Mouse (Mus musculus) spleen, adult 18-20 months (tissue): ENCODE data around the gene Mrpl53.

Experiments used
- DNase-seq, 2 experiments: peaks; one replicate each; pipeline ENCODE4 v3.0.0; 2022; ENCODE audit warnings: mixed read lengths in 2 of 2

The Mrpl53 gene

DNA sequence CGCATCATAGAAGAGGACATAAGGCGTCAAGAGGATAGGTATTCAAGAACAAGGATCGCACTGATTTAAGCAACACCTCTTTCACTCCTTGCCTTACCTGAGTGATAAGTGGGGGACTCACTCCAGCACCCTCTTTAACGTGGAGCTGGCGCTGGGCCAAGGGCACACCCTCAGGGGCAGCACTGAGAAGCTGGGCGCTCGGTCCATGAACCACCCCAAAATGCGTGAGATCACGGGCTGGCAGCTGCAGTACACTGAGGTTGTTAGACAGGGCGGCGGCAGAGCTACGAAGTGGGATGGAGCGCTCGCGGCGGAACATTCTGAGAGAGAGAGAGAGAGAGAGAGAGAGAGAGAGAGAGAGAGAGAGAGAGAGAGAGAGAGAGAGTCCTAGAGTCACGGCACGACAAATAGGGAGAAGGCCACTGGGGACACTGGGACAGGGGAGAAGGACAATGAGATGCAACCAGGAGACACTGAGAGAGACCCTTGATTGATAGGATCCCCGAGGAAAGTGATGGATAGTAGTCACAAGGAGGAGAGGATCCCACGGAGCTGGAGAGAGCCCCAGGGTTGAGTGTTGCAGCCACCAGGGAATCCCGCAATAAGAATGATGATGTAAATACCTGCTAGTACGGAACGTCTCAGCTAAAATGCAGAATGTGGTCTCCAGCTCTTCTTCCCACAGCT is 46.9 kb downstream of the Mrpl53 start:
- no peak for DNase-seq

DNA sequence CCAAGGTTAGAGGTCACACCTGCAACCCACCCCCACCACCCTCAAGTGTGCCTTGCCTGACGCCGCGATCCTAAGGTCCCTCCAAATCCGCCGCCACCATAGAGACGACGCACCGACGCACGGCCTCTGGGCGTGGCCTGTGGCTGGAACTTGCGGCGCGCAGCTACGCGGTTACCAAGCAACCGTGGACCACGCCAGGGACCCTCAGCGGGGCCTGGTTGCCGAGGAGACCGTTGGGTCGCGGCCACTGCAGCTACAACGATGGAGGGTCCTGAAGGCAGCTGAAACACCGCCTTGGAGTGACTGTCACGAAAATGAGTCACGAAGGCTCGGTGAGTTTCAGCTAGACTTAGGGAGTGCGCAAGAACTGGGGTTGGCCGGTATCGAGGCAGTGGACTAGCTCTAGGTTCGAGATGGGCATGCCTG is 47.4 kb downstream of the Mrpl53 start, which contains the start of the genes Wdr54 and 1700003E16Rik:
Wdr54 (minus strand) TSS at position 139 of the 426 bp plus-strand sequence.
1700003E16Rik (plus strand) TSS at position 146 of the 426 bp plus-strand sequence.
- DNase-seq = peak in 1 of 2 experiments; percentile 46

DNA sequence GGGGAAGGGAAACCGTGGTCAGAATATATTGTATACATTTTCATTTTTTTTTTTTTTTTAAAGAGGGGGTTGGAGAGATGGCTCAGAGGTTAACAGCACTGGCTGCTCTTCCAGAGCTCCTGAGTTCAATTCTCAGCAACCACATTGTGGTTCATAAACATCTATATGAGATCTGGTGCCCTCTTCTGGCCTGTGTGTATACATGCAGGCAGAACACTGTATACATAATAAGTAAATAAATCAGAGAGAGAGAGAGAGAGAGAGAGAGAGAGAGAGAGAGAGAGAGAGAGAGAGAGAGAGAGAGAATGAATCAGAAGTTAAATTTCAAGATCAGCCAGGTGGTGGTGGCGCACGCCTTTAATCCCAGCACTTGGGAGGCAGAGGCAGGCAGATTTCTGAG is 50.6 kb downstream of the Mrpl53 start:
- DNase-seq = peak in 1 of 2 experiments; percentile 28
